Mouse (Mus musculus) liver, postnatal 0 days (tissue): ENCODE measurements around the gene Bbx.

Source experiments
- CTCF ChIP-seq: sonication (generic); IDR thresholded peaks from 2 replicates; pipeline ENCODE4 v1.5.1; 2016; ENCODE audit warnings: antibody characterized with exemption, low read depth
- EP300 ChIP-seq: IDR thresholded peaks from 2 replicates; pipeline ENCODE4 v1.6.1; 2016; ENCODE audit warnings: antibody characterized with exemption, low read depth, mild to moderate bottlenecking

DNA sequence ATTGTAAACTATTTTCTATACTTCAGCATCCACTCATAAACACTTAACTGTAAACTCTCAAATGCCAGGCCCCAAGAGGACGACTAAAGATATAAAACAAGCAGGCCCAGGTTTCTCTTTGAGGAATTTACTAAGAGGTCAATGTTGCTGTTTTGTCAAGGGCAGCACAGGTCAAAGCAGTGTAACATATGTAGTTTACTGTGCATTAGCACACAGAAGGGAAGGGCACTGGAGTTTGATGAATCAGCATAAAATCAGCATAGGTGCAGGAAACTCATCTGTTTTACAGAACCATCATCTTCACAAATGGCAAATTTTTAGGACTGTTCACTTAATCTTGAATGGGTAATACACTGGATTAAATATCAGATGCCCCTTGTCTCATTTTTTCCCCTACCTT lies 205.9 kb downstream of the Bbx start:
- TF ChIP-seq CTCF (no peak), EP300 (no peak)
